Mouse (Mus musculus) adrenal gland, adult (tissue): Measurements from ENCODE around the gene Hsd11b1.

ENCODE experiments used
- DNase-seq, 2 experiments: peaks; one replicate each; pipeline ENCODE4 v3.0.0; 2022 to 2023; ENCODE audit warnings: low spot score in 1 of 2; ENCODE audit not compliant: inconsistent age in 2 of 2

Gene Hsd11b1

GRCm38 (mm10) chr1:193250026-193250425 is 13.8 kb downstream of the Hsd11b1 start:
- DNase-seq, result no peak

GRCm38 (mm10) chr1:193244235-193244634 is 19.6 kb downstream of the Hsd11b1 start:
- DNase-seq, result no peak

GRCm38 (mm10) chr1:193243571-193244193 is 20.2 kb downstream of the Hsd11b1 start:
- DNase-seq, result no peak

GRCm38 (mm10) chr1:193242863-193243262 is 21.0 kb downstream of the Hsd11b1 start:
- no peak for DNase-seq

GRCm38 (mm10) chr1:193242238-193242637 is 21.6 kb downstream of the Hsd11b1 start:
- DNase-seq, result peak; percentile 38 to 79

DNA sequence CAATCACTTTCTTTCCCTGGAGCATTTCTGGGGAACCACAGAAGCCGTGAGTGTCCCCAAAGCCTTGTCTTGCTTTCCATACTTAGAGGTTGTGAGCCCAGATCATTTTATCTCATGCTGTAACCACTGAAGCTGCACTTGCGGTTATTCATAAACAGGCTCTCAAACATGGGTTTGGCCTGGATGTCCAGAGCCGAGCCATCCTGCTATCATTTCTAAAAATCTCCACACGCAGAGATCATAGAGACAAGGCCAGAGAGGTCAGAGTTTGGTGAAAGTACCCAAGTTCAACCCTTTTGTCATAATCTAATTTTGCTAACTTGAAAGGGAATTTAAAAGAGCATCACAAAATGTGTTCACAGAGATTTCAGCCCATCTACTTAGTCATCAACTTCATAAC is 22.4 kb downstream of the Hsd11b1 start:
- DNase-seq, result no peak

GRCm38 (mm10) chr1:193238426-193238825 is 25.4 kb downstream of the Hsd11b1 start:
- no peak for DNase-seq

DNA sequence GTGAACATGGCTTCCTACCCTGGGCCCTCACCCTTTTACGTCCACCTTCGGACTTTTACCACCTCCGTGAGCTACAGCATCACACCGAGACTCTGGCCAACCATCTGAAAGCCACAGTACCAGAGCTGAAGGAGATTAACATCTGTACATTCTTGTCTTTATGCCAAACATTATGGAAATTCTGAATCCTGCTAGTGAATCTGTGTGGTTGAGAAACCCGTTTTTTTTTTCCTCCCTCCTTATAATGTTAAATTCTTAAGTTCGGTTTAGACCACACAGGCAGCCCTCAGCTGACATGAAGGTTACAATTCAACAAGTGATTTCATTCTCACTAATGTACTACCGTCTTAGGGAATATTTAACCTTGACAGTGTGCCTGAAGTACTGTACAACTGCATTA is 28.9 kb downstream of the Hsd11b1 start:
- DNase-seq, result no peak

DNA sequence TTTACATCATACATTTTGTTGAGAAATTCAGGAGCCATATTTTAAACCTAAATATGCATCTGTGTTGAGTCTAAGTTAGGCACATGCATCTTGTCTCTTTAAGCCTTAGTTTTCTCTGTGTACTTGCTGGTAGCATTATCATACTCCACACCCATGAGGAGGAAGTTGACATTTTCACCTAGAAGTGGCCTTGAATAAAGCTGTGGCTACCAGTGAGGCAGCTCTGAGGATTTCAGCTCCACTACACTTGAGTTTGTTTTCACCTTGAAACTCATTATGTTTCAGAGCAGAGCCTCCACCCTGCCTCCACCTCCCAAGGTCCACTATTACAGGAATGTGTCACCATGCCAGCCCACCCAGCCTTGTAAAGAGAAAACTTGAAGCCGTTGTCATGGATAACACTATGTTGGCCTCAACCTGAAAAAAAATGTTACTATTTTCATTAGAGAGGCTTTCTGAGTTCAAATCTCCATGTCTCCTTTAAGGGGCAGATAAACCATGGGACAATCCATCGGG is 29.7 kb downstream of the Hsd11b1 start:
- no peak for DNase-seq

- no peak for DNase-seq
These were observed 31.1 kb downstream of the Hsd11b1 start for GRCm38 (mm10) chr1:193232732-193233131.

GRCm38 (mm10) chr1:193230935-193231334 is 32.9 kb downstream of the Hsd11b1 start:
- DNase-seq, result no peak

GRCm38 (mm10) chr1:193230531-193230930 is 33.3 kb downstream of the Hsd11b1 start:
- no peak for DNase-seq

- no peak for DNase-seq
These were observed 34.3 kb downstream of the Hsd11b1 start for GRCm38 (mm10) chr1:193229570-193229969.

- DNase-seq, result no peak
These were observed 36.3 kb downstream of the Hsd11b1 start for GRCm38 (mm10) chr1:193227537-193227936.

GRCm38 (mm10) chr1:193226724-193227522 is 37.0 kb downstream of the Hsd11b1 start:
- peak in 1 of 2 experiments; percentile 24 for DNase-seq

GRCm38 (mm10) chr1:193226114-193226513 is 37.8 kb downstream of the Hsd11b1 start:
- no peak for DNase-seq

GRCm38 (mm10) chr1:193225531-193225930 is 38.3 kb downstream of the Hsd11b1 start:
- DNase-seq, result no peak

- DNase-seq, result no peak
These were observed 43.5 kb downstream of the Hsd11b1 start for GRCm38 (mm10) chr1:193220408-193220807.

GRCm38 (mm10) chr1:193216000-193216399 is 47.9 kb downstream of the Hsd11b1 start:
- DNase-seq, result no peak

DNA sequence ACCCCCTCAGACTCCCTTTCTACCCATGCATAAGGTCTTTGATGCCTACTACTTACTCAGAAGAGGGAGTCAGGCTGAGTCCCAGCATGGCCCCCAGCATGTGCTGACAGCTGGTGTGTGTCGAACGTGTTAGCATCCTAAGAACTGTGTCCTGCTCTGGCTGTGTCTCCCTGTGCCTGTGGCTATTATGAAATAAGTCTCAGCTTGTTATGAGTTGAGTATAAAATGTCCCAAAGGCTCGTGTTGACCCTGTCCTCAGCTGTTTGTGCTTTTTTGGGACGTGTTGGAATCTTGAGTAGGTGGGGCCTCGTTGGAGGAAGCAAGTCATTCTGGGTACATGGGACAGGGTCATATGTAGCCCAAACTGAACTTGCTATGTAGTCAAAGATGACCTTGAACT is 49.8 kb downstream of the Hsd11b1 start:
- DNase-seq, result no peak

DNA sequence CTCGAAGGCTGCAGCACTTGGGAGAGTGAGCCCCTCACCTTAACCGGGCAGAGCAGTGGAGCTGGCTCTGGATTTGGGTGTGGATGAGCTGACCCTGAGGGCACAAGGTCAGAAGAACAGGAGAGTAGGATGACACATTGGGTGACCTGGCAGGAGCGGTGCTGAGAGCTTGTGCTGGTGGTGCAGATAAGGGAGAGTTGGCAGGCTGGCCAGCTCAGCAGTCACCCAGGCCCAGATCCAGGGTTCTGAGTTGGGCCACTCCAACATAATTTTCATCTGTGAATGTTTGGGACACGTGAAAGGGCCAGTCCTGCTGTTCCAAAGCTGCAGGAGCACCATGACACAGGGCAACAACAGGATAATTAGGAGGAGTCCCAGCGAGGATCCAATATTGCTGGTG is 52.5 kb downstream of the Hsd11b1 start:
- peak in 1 of 2 experiments; percentile 40 for DNase-seq

GRCm38 (mm10) chr1:193208178-193208577 is 55.7 kb downstream of the Hsd11b1 start:
- peak in 1 of 2 experiments; percentile 70 for DNase-seq
